In the genomic region with DNA sequence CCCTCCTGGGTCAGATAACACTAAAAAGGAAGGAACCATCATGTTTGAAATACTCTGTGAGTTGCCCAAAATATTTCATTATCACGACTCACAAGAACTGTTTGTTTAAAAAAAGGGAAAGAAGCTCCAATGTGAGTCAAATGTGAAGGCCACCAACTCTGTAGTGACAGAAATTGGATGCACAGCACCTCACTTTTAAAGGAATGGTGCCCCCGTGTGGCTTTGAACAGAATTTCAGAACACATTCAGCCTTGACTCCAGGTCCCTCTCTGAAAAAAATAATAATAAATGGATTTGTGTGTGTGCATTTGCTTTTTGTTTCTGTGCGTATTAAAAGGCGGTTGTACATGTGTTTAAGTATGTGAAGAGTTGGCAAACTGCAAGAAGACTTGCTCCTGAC, we compare ENCODE assay signal across 9 mouse cellular contexts.
DNase-seq lines count a peak whose midpoint lies in the region; ATAC-seq and TF ChIP-seq lines count a peak whose summit lies in the region.
"Had no signal": no experiment of that assay in that cellular context is flagged by ENCODE, and none has a peak within 500 bp of the region (broad histone marks: within the 10 kb centered on the region; RNA-seq: fewer than 3 reads in every experiment).

No protein-coding gene starts in this region.

- no peak overlapping the region for H3K4me2 ChIP-seq in midbrain, postnatal 0 days (ENCODE audit: low read depth, low read length, poor library complexity, severe bottlenecking)

- H3K9ac ChIP-seq in midbrain, postnatal 0 days (replicated peaks; ENCODE audit: low read length, poor library complexity, severe bottlenecking) = no peak overlapping the region

- ATAC-seq in hematopoietic stem cell, adult 5-6 weeks (replicated peaks in 1 of 2; ENCODE audit: insufficient read depth in 1 of 2, low FRiP score in 2 of 2, low TSS enrichment in 1 of 2, low read depth in 1 of 2, poor library complexity in 2 of 2, severe bottlenecking in 2 of 2) = peak; percentile 51 to 56; a peak in 3 of 4 replicates
- ATAC-seq in midbrain, postnatal 0 days (ENCODE audit: low FRiP score) = 0 out of 2 replicates have a peak, but pooled peaks have one; percentile 48

- H3K36me3 ChIP-seq in spleen, adult 2 months (ENCODE audit: control insufficient read depth, insufficient read depth, low read length) = no peaks in the 10 kb centered on the region
- H3K36me3 ChIP-seq in embryonic facial prominence, embryonic 10.5 days (replicated peaks) = no peaks in the 10 kb centered on the region
- no peaks in the 10 kb centered on the region for H3K36me3 ChIP-seq in midbrain, postnatal 0 days (ENCODE audit: insufficient read depth, low read length)

- peak; percentile 9 to 29 for DNase-seq in spleen, adult 2 months (ENCODE audit: low read depth in 1 of 2, low spot score in 2 of 2)
- no peak for DNase-seq in spleen, adult 12 weeks (ENCODE audit: low spot score)
- peak; percentile 37 for DNase-seq in adrenal gland, adult 8-10 months
- peak; percentile 60 for DNase-seq in embryonic facial prominence, embryonic 10.5 days (ENCODE audit: low spot score)
- peak; percentile 46 for DNase-seq in left cerebral cortex, adult 11 months (ENCODE audit: low spot score)
- peak; percentile 78 for DNase-seq in midbrain, postnatal 0 days (ENCODE audit: low spot score)
- peak; percentile 42 for DNase-seq in thymus, postnatal 0 days (ENCODE audit: low spot score)

- H3K27ac ChIP-seq in spleen, adult 2 months (ENCODE audit: insufficient read depth, low read length) = no peak overlapping the region
- H3K27ac ChIP-seq in embryonic facial prominence, embryonic 10.5 days (replicated peaks) = no peak overlapping the region
- H3K27ac ChIP-seq in midbrain, postnatal 0 days (ENCODE audit: low read depth, low read length) = no peak overlapping the region

- no peak overlapping the region for H3K4me3 ChIP-seq in spleen, adult 2 months (ENCODE audit: extremely low read depth, insufficient read depth, insufficient read length)
- H3K4me3 ChIP-seq in embryonic facial prominence, embryonic 10.5 days = no peak overlapping the region
- H3K4me3 ChIP-seq in midbrain, postnatal 0 days (ENCODE audit: low read depth, low read length) = no peak overlapping the region
- H3K4me3 ChIP-seq: myocyte had no signal

- H3K9me3 ChIP-seq in embryonic facial prominence, embryonic 10.5 days = no peaks in the 10 kb centered on the region
- no peaks in the 10 kb centered on the region for H3K9me3 ChIP-seq in midbrain, postnatal 0 days (ENCODE audit: low read length)

- 23% methylated on average over 4 of the region's 4 CpGs for WGBS in spleen, adult 2 months
- 26% methylated on average over 4 of the region's 4 CpGs for WGBS in embryonic facial prominence, embryonic 10.5 days
- 18% methylated on average over 4 of the region's 4 CpGs for WGBS in midbrain, postnatal 0 days

- TF ChIP-seq CTCF in spleen, adult 2 months (IDR thresholded peaks at IDR 0.05; ENCODE audit: extremely low read depth, insufficient read depth, insufficient read length, insufficient replicate concordance) = peak; percentile 38; the same call in 1 of the 2 replicates
- peak; percentile 83 for TF ChIP-seq CTCF in midbrain, postnatal 0 days (IDR thresholded peaks at IDR 0.05)

- no peak for TF ChIP-seq POLR2A in spleen, adult 2 months (IDR thresholded peaks at IDR 0.05; ENCODE audit: low read depth, low read length)

- H3K4me1 ChIP-seq in spleen, adult 2 months (ENCODE audit: control insufficient read depth, insufficient read depth, insufficient read length) = no peaks in the 10 kb centered on the region
- no peaks in the 10 kb centered on the region for H3K4me1 ChIP-seq in embryonic facial prominence, embryonic 10.5 days
- no peaks in the 10 kb centered on the region for H3K4me1 ChIP-seq in midbrain, postnatal 0 days (ENCODE audit: insufficient read depth, low read length)

- H3K27me3 ChIP-seq in spleen, adult 2 months (ENCODE audit: control insufficient read depth, insufficient read depth, low read length) = no peaks in the 10 kb centered on the region
- no peaks in the 10 kb centered on the region for H3K27me3 ChIP-seq in embryonic facial prominence, embryonic 10.5 days (replicated peaks; ENCODE audit: low read depth, poor library complexity, severe bottlenecking)
- H3K27me3 ChIP-seq in midbrain, postnatal 0 days (ENCODE audit: insufficient read depth, low read length) = no peaks in the 10 kb centered on the region
